Mouse (Mus musculus) midbrain, embryonic 10.5 days (tissue): Measurements from ENCODE around the gene Kif1bp. TPM values are rescaled to one million over a fixed set of nuclear protein-coding genes. Genes with fewer than 3 reads are reported as not detected.
"Not testable (repeated sequence)": the region's sequence is repeated elsewhere in the genome, so short reads cannot be mapped to it uniquely, and the experiment has no call there.

Experiments
- DNase-seq: peaks from one replicate; pipeline ENCODE4 v3.0.0-alpha.2; 2017; ENCODE audit warnings: low spot score
- H3K27ac ChIP-seq: fragments of 300-500 bp; sonication (generic); replicated peaks from 2 replicates; pipeline ENCODE4 v1.5.1; 2016; ENCODE audit warnings: mild to moderate bottlenecking
- H3K27me3 ChIP-seq: fragments of 300-500 bp; sonication (generic); 2 replicates; pipeline ENCODE4 v1.6.1; 2016; ENCODE audit warnings: low read depth, mild to moderate bottlenecking; ENCODE audit not compliant: poor library complexity, severe bottlenecking
- H3K36me3 ChIP-seq: fragments of 300-500 bp; sonication (generic); 2 replicates; pipeline ENCODE4 v1.6.1; 2016; ENCODE audit warnings: mild to moderate bottlenecking, moderate library complexity
- H3K4me1 ChIP-seq: fragments of 300-500 bp; sonication (generic); 2 replicates; pipeline ENCODE4 v1.6.1; 2016
- H3K4me3 ChIP-seq: fragments of 300-500 bp; sonication (generic); 2 replicates; pipeline ENCODE4 v1.5.1; 2016; ENCODE audit warnings: mild to moderate bottlenecking, moderate library complexity
- H3K9me3 ChIP-seq: fragments of 300-500 bp; sonication (generic); replicated peaks from 2 replicates; pipeline ENCODE4 v1.6.1; 2016; ENCODE audit warnings: mild to moderate bottlenecking
- whole genome bisulfite sequencing: fragments of 180-500 bp; shearing (Covaris S2); methylation state at CpG from one replicate; pipeline ENCODE4 v1.1.7; 2016; 5-methylcytosine and 5-hydroxymethylcytosine counted together
- polyA plus RNA-seq: library from polyadenylated mRNA; unstranded; fragments of >200 nt; fragmentation: Nextera tagmentation; extraction: Ambion mirVana; gene quantifications from 2 replicates; pipeline ENCODE4 v1.2.1, GENCODE M21; 2016

The Kif1bp gene
- 39.5 and 44.7 TPM in 2 replicates for polyA plus RNA-seq

GRCm38 (mm10) chr10:62578338-62579100, at the start of gene Kif1bp:
Gene Kif1bp (minus strand): TSS chr10:62578457.
- Histone ChIP-seq H3K36me3 (peaks cover 67% of the 10 kb centered on the region), H3K27ac (peak within 1 kb of the TSS; percentile 87)
- 7% methylated on average over 33 of the region's 33 CpGs for WGBS

GRCm38 (mm10) chr10:62604161-62604560, 25.9 kb upstream of the Kif1bp start:
- Histone ChIP-seq H3K36me3 (peaks cover 9% of the 10 kb centered on the region), H3K27me3 (no peaks in the 10 kb centered on the region), H3K9me3 (no peaks in the 10 kb centered on the region), H3K27ac (no peak overlapping the region), H3K4me1 (peaks cover 20% of the 10 kb centered on the region), H3K4me3 (no peak overlapping the region)
- no peak for DNase-seq
- 86% methylated on average over 3 of the region's 3 CpGs for WGBS

More at GRCm38 (mm10) chr10:62578338-62579100, at the start of gene Kif1bp:
- H3K27me3 ChIP-seq, result no peaks in the 10 kb centered on the region
- peaks cover 17% of the 10 kb centered on the region for H3K4me1 ChIP-seq
- peak; percentile 98 for DNase-seq
- no peaks in the 10 kb centered on the region for H3K9me3 ChIP-seq
- H3K4me3 ChIP-seq, result peak within 1 kb of the TSS; percentile 75

- Histone ChIP-seq H3K4me1 (peaks cover 20% of the 10 kb centered on the region), H3K9me3 (no peaks in the 10 kb centered on the region), H3K27ac (no peak overlapping the region), H3K4me3 (peak overlapping the region; percentile 98), H3K36me3 (peaks cover 17% of the 10 kb centered on the region), H3K27me3 (no peaks in the 10 kb centered on the region)
- DNase-seq, result no peak
- WGBS, result 93% methylated on average over 12 of the region's 12 CpGs
These were observed 25.2 kb upstream of the Kif1bp start for GRCm38 (mm10) chr10:62603233-62604030.

- Histone ChIP-seq H3K27ac (peak within 1 kb of the TSS; percentile 92), H3K36me3 (peaks cover 27% of the 10 kb centered on the region), H3K4me1 (peaks cover 23% of the 10 kb centered on the region), H3K4me3 (peak within 1 kb of the TSS; percentile 98), H3K27me3 (no peaks in the 10 kb centered on the region), H3K9me3 (no peaks in the 10 kb centered on the region)
- WGBS, result 7% methylated on average over 53 of the region's 53 CpGs
- peak; percentile 94 for DNase-seq
These were observed 24.2 kb upstream of the Kif1bp start, which contains the start of gene Ddx21 for GRCm38 (mm10) chr10:62602177-62603040. Gene Ddx21 (minus strand): TSS chr10:62602281.

- Histone ChIP-seq H3K27ac (peak overlapping the region; percentile 92), H3K9me3 (no peaks in the 10 kb centered on the region), H3K4me1 (peaks cover 23% of the 10 kb centered on the region), H3K36me3 (peaks cover 33% of the 10 kb centered on the region), H3K4me3 (peak overlapping the region; percentile 98), H3K27me3 (no peaks in the 10 kb centered on the region)
- WGBS, result 0% methylated on average over 23 of the region's 23 CpGs
- no peak for DNase-seq
These were observed 23.5 kb upstream of the Kif1bp start for GRCm38 (mm10) chr10:62601833-62602176.

- no peaks in the 10 kb centered on the region for H3K27me3 ChIP-seq
- H3K36me3 ChIP-seq, result peaks cover 38% of the 10 kb centered on the region
- peak overlapping the region; percentile 92 for H3K27ac ChIP-seq
- H3K9me3 ChIP-seq, result no peaks in the 10 kb centered on the region
- H3K4me1 ChIP-seq, result peaks cover 23% of the 10 kb centered on the region
- WGBS, result 13% methylated on average over 20 of the region's 20 CpGs
- peak overlapping the region; percentile 98 for H3K4me3 ChIP-seq
- no peak for DNase-seq
These were observed 23.0 kb upstream of the Kif1bp start for GRCm38 (mm10) chr10:62601053-62601791.

- Histone ChIP-seq H3K9me3 (no peaks in the 10 kb centered on the region), H3K27me3 (no peaks in the 10 kb centered on the region), H3K27ac (no peak overlapping the region), H3K36me3 (peaks cover 50% of the 10 kb centered on the region), H3K4me1 (peaks cover 23% of the 10 kb centered on the region), H3K4me3 (peak overlapping the region; percentile 16; the same call in 1 of the 2 replicates)
- DNase-seq, result no peak
- WGBS, result 87% methylated on average over 6 of the region's 6 CpGs
These were observed 21.8 kb upstream of the Kif1bp start for GRCm38 (mm10) chr10:62600056-62600455.

GRCm38 (mm10) chr10:62599311-62599710, 21.1 kb upstream of the Kif1bp start:
- H3K27ac ChIP-seq, H3K9me3 ChIP-seq, H3K27me3 ChIP-seq, H3K4me3 ChIP-seq, DNase-seq: not testable (repeated sequence)
- WGBS, result 92% methylated on average over 3 of the region's 3 CpGs
- peaks cover 57% of the 10 kb centered on the region for H3K36me3 ChIP-seq
- peaks cover 23% of the 10 kb centered on the region for H3K4me1 ChIP-seq

- DNase-seq, result no peak
- Histone ChIP-seq H3K36me3 (peaks cover 99% of the 10 kb centered on the region), H3K4me1 (no peaks in the 10 kb centered on the region), H3K4me3 (no peak overlapping the region), H3K27me3 (no peaks in the 10 kb centered on the region), H3K9me3 (no peaks in the 10 kb centered on the region), H3K27ac (no peak overlapping the region)
- WGBS, result 89% methylated on average over 7 of the region's 7 CpGs
These were observed 14.2 kb upstream of the Kif1bp start for GRCm38 (mm10) chr10:62592496-62592895.

- 64% methylated on average over 6 of the region's 6 CpGs for WGBS
- Histone ChIP-seq H3K4me1 (no peaks in the 10 kb centered on the region), H3K36me3 (peaks cover 100% of the 10 kb centered on the region), H3K9me3 (no peaks in the 10 kb centered on the region), H3K4me3 (no peak overlapping the region), H3K27ac (no peak overlapping the region), H3K27me3 (no peaks in the 10 kb centered on the region)
- peak; percentile 73 for DNase-seq
These were observed 11.9 kb upstream of the Kif1bp start for GRCm38 (mm10) chr10:62590200-62590599.

GRCm38 (mm10) chr10:62588616-62589015, 10.4 kb upstream of the Kif1bp start:
- Histone ChIP-seq H3K36me3 (peaks cover 100% of the 10 kb centered on the region), H3K4me3 (no peak overlapping the region), H3K9me3 (no peaks in the 10 kb centered on the region), H3K27me3 (no peaks in the 10 kb centered on the region), H3K4me1 (no peaks in the 10 kb centered on the region), H3K27ac (no peak overlapping the region)
- 94% methylated on average over 4 of the region's 4 CpGs for WGBS
- no peak for DNase-seq

GRCm38 (mm10) chr10:62583245-62583644, 5.0 kb upstream of the Kif1bp start:
- Histone ChIP-seq H3K27me3 (no peaks in the 10 kb centered on the region), H3K4me1 (peaks cover 2% of the 10 kb centered on the region; the same call in 1 of the 2 replicates), H3K36me3 (peaks cover 90% of the 10 kb centered on the region), H3K9me3 (no peaks in the 10 kb centered on the region), H3K4me3 (no peak overlapping the region), H3K27ac (no peak overlapping the region)
- DNase-seq, result no peak
- WGBS, result 91% methylated on average over 1 of the region's 1 CpGs
